Mouse (Mus musculus): ENCODE results near the gene Prss41. TPM values are rescaled to one million over a fixed set of nuclear protein-coding genes. Genes with fewer than 3 reads are reported as not detected.

The Prss41 gene
- polyA plus RNA-seq, 1 experiment, result 16.0 TPM

- Histone ChIP-seq H3K36me3 (ENCODE audit: control insufficient read depth, insufficient read depth, low read length, poor library complexity, severe bottlenecking) (peaks cover 13% of the 10 kb centered on the region), H3K9me3 (replicated peaks; ENCODE audit: control insufficient read depth, insufficient read depth, low read length, poor library complexity, severe bottlenecking) (no peaks in the 10 kb centered on the region), H3K27me3 (ENCODE audit: control insufficient read depth, insufficient read depth, low read length, poor library complexity, severe bottlenecking) (no peaks in the 10 kb centered on the region), H3K27ac (ENCODE audit: insufficient read depth, low read length) (no peak overlapping the region), H3K4me3 (ENCODE audit: low read depth, low read length) (no peak overlapping the region), H3K9ac (ENCODE audit: low read depth, poor library complexity, severe bottlenecking) (no peak overlapping the region), H3K4me1 (ENCODE audit: control insufficient read depth, insufficient read depth, low read length) (no peaks in the 10 kb centered on the region)
- TF ChIP-seq CTCF (IDR thresholded peaks at IDR 0.05; ENCODE audit: low read depth, low read length), result no peak
Measured at GRCm38 (mm10) chr17:23831201-23831600, 12.8 kb downstream of the Prss41 start.

- Histone ChIP-seq H3K4me1 (ENCODE audit: control insufficient read depth, insufficient read depth, low read length) (no peaks in the 10 kb centered on the region), H3K27me3 (ENCODE audit: control insufficient read depth, insufficient read depth, low read length, poor library complexity, severe bottlenecking) (no peaks in the 10 kb centered on the region), H3K9ac (ENCODE audit: low read depth, poor library complexity, severe bottlenecking) (peak within 1 kb of the TSS; percentile 94), H3K4me3 (ENCODE audit: low read depth, low read length) (peak within 1 kb of the TSS; percentile 98), H3K36me3 (ENCODE audit: control insufficient read depth, insufficient read depth, low read length, poor library complexity, severe bottlenecking) (peaks cover 32% of the 10 kb centered on the region), H3K9me3 (replicated peaks; ENCODE audit: control insufficient read depth, insufficient read depth, low read length, poor library complexity, severe bottlenecking) (no peaks in the 10 kb centered on the region), H3K27ac (ENCODE audit: insufficient read depth, low read length) (peak within 1 kb of the TSS; percentile 94)
- TF ChIP-seq CTCF (IDR thresholded peaks at IDR 0.05; ENCODE audit: low read depth, low read length) (peak; percentile 33), EP300 (IDR thresholded peaks at IDR 0.05; ENCODE audit: insufficient read depth, low read depth, low read length) (no peak), POLR2A (IDR thresholded peaks at IDR 0.05; ENCODE audit: insufficient read depth, low read length) (no peak)
Measured at GRCm38 (mm10) chr17:23829064-23829619, 14.8 kb downstream of the Prss41 start, which contains the start of gene Elob. Gene Elob, minus strand, starts transcription at chr17:23829136.

GRCm38 (mm10) chr17:23828271-23829001, 15.5 kb downstream of the Prss41 start:
- Histone ChIP-seq H3K27ac (ENCODE audit: insufficient read depth, low read length) (peak overlapping the region; percentile 70), H3K36me3 (ENCODE audit: control insufficient read depth, insufficient read depth, low read length, poor library complexity, severe bottlenecking) (peaks cover 39% of the 10 kb centered on the region), H3K9ac (ENCODE audit: low read depth, poor library complexity, severe bottlenecking) (peak overlapping the region; percentile 94), H3K9me3 (replicated peaks; ENCODE audit: control insufficient read depth, insufficient read depth, low read length, poor library complexity, severe bottlenecking) (no peaks in the 10 kb centered on the region), H3K27me3 (ENCODE audit: control insufficient read depth, insufficient read depth, low read length, poor library complexity, severe bottlenecking) (no peaks in the 10 kb centered on the region), H3K4me1 (ENCODE audit: control insufficient read depth, insufficient read depth, low read length) (no peaks in the 10 kb centered on the region), H3K4me3 (ENCODE audit: low read depth, low read length) (peak overlapping the region; percentile 98)
- no peak for TF ChIP-seq POLR2A (IDR thresholded peaks at IDR 0.05; ENCODE audit: insufficient read depth, low read length)
- TF ChIP-seq EP300 (IDR thresholded peaks at IDR 0.05; ENCODE audit: insufficient read depth, low read depth, low read length), result no peak
- no peak for TF ChIP-seq CTCF (IDR thresholded peaks at IDR 0.05; ENCODE audit: low read depth, low read length)

GRCm38 (mm10) chr17:23825591-23825990, 18.4 kb downstream of the Prss41 start:
- peak overlapping the region; percentile 74 for H3K27ac ChIP-seq (ENCODE audit: insufficient read depth, low read length)
- no peak overlapping the region for H3K9ac ChIP-seq (ENCODE audit: low read depth, poor library complexity, severe bottlenecking)
- no peaks in the 10 kb centered on the region for H3K27me3 ChIP-seq (ENCODE audit: control insufficient read depth, insufficient read depth, low read length, poor library complexity, severe bottlenecking)
- peaks cover 5% of the 10 kb centered on the region for H3K4me1 ChIP-seq (ENCODE audit: control insufficient read depth, insufficient read depth, low read length)
- TF ChIP-seq POLR2A (IDR thresholded peaks at IDR 0.05; ENCODE audit: insufficient read depth, low read length) (no peak), CTCF (IDR thresholded peaks at IDR 0.05; ENCODE audit: low read depth, low read length) (no peak), EP300 (IDR thresholded peaks at IDR 0.05; ENCODE audit: insufficient read depth, low read depth, low read length) (no peak)
- H3K9me3 ChIP-seq (replicated peaks; ENCODE audit: control insufficient read depth, insufficient read depth, low read length, poor library complexity, severe bottlenecking), result no peaks in the 10 kb centered on the region
- peaks cover 65% of the 10 kb centered on the region for H3K36me3 ChIP-seq (ENCODE audit: control insufficient read depth, insufficient read depth, low read length, poor library complexity, severe bottlenecking)
- H3K4me3 ChIP-seq (ENCODE audit: low read depth, low read length), result no peak overlapping the region

- Histone ChIP-seq H3K9ac (ENCODE audit: low read depth, poor library complexity, severe bottlenecking) (no peak overlapping the region), H3K27ac (ENCODE audit: insufficient read depth, low read length) (peak overlapping the region; percentile 42), H3K4me1 (ENCODE audit: control insufficient read depth, insufficient read depth, low read length) (peaks cover 8% of the 10 kb centered on the region), H3K27me3 (ENCODE audit: control insufficient read depth, insufficient read depth, low read length, poor library complexity, severe bottlenecking) (no peaks in the 10 kb centered on the region), H3K4me3 (ENCODE audit: low read depth, low read length) (no peak overlapping the region), H3K9me3 (replicated peaks; ENCODE audit: control insufficient read depth, insufficient read depth, low read length, poor library complexity, severe bottlenecking) (peaks cover 9% of the 10 kb centered on the region), H3K36me3 (ENCODE audit: control insufficient read depth, insufficient read depth, low read length, poor library complexity, severe bottlenecking) (peaks cover 83% of the 10 kb centered on the region)
- TF ChIP-seq CTCF (IDR thresholded peaks at IDR 0.05; ENCODE audit: low read depth, low read length) (no peak), EP300 (IDR thresholded peaks at IDR 0.05; ENCODE audit: insufficient read depth, low read depth, low read length) (no peak), POLR2A (IDR thresholded peaks at IDR 0.05; ENCODE audit: insufficient read depth, low read length) (no peak)
Measured at GRCm38 (mm10) chr17:23823614-23824013, 20.4 kb downstream of the Prss41 start.

GRCm38 (mm10) chr17:23823018-23823417, 21.0 kb downstream of the Prss41 start:
- H3K9me3 ChIP-seq (replicated peaks; ENCODE audit: control insufficient read depth, insufficient read depth, low read length, poor library complexity, severe bottlenecking), result peaks cover 14% of the 10 kb centered on the region
- peaks cover 8% of the 10 kb centered on the region for H3K4me1 ChIP-seq (ENCODE audit: control insufficient read depth, insufficient read depth, low read length)
- peaks cover 89% of the 10 kb centered on the region for H3K36me3 ChIP-seq (ENCODE audit: control insufficient read depth, insufficient read depth, low read length, poor library complexity, severe bottlenecking)
- H3K27ac ChIP-seq (ENCODE audit: insufficient read depth, low read length), result peak overlapping the region; percentile 42
- TF ChIP-seq EP300 (IDR thresholded peaks at IDR 0.05; ENCODE audit: insufficient read depth, low read depth, low read length) (no peak), CTCF (IDR thresholded peaks at IDR 0.05; ENCODE audit: low read depth, low read length) (no peak), POLR2A (IDR thresholded peaks at IDR 0.05; ENCODE audit: insufficient read depth, low read length) (no peak)
- no peaks in the 10 kb centered on the region for H3K27me3 ChIP-seq (ENCODE audit: control insufficient read depth, insufficient read depth, low read length, poor library complexity, severe bottlenecking)
- H3K4me3 ChIP-seq (ENCODE audit: low read depth, low read length), result no peak overlapping the region
- H3K9ac ChIP-seq (ENCODE audit: low read depth, poor library complexity, severe bottlenecking), result no peak overlapping the region

All from ES-Bruce4 (cell line).